Mouse (Mus musculus) cortical plate, adult 2 months (tissue): ENCODE data around the gene Ccdc103.

Experiments
- CTCF ChIP-seq: fragments of 200-500 bp; IDR thresholded peaks from 2 replicates; pipeline ENCODE4 v1.5.1; 2011; ENCODE audit warnings: mild to moderate bottlenecking, control low read depth, low read length; ENCODE audit not compliant: insufficient read depth; ENCODE audit errors: extremely low read depth
- POLR2A ChIP-seq: fragments of 200-500 bp; IDR thresholded peaks from 2 replicates; pipeline ENCODE4 v1.6.1; 2011; ENCODE audit warnings: mild to moderate bottlenecking, low read length, control low read depth; ENCODE audit not compliant: insufficient read depth; ENCODE audit errors: extremely low read depth

DNA sequence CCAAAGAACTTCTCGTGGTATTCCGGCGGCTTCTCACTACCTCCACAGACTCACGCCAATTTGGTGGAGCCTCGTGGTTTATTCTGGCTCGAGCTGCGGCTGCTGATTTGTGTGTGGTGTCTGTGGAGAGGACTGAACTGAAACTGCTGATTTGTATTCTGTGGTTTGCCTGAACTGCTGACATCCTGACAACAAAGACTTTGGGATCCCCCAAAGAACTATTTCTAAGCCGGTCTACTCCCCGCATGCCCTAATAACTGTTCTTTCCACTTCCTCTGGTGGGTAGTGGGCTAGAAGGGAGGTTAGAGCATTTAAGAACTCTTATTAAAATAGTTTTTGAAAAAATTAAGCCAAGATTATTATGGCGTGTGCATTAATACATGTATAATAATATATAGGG lies 49.7 kb downstream of the Ccdc103 start:
- TF ChIP-seq POLR2A: no peak
- TF ChIP-seq CTCF: no peak
